In genomic region chr15:85671701-85672191, GRCm38 (mm10) we compare ENCODE assay signal across 8 mouse cellular contexts.
DNase-seq lines count a peak whose midpoint lies in the region; ATAC-seq and TF ChIP-seq lines count a peak whose summit lies in the region.

No protein-coding gene starts in this region.

- peak overlapping the region; percentile 39 for H3K27ac ChIP-seq in testis, adult 2 months (ENCODE audit: control insufficient read depth, insufficient read depth, low read depth, low read length)
- peak overlapping the region; percentile 73 to 93 for H3K27ac ChIP-seq in heart, embryonic 14.5 days (replicated peaks in 1 of 2; ENCODE audit: control insufficient read depth in 1 of 2, insufficient read depth in 1 of 2, low read depth in 2 of 2, low read length in 2 of 2)
- peak overlapping the region; percentile 99 for H3K27ac ChIP-seq in limb, embryonic 15.5 days
- H3K27ac ChIP-seq in neural tube, embryonic 15.5 days (replicated peaks) = peak overlapping the region; percentile 100

- H3K4me3 ChIP-seq in testis, adult 2 months (ENCODE audit: control insufficient read depth, low read depth, low read length) = peak overlapping the region; percentile 36
- peak overlapping the region; percentile 73 to 91 for H3K4me3 ChIP-seq in heart, embryonic 14.5 days (ENCODE audit: control insufficient read depth in 1 of 2, insufficient read depth in 1 of 2, low read depth in 1 of 2, low read length in 2 of 2)
- H3K4me3 ChIP-seq in limb, embryonic 15.5 days = peak overlapping the region; percentile 78
- peak overlapping the region; percentile 82 for H3K4me3 ChIP-seq in neural tube, embryonic 15.5 days (replicated peaks)

- no peak for ATAC-seq in CD4-positive, CD25-positive, alpha-beta regulatory T cell, adult 4 months
- no peak for ATAC-seq in heart, embryonic 14.5 days (ENCODE audit: insufficient number of reproducible peaks, insufficient read depth, low FRiP score, low read depth)
- no peak for ATAC-seq in limb, embryonic 15.5 days (ENCODE audit: insufficient number of reproducible peaks, low FRiP score, low TSS enrichment, low read depth)
- ATAC-seq in neural tube, embryonic 15.5 days (ENCODE audit: low FRiP score) = 0 out of 2 replicates have a peak, but pooled peaks have one; percentile 2

- peak; percentile 9 for DNase-seq in CD4-positive, CD25-positive, alpha-beta regulatory T cell, adult 2 months (ENCODE audit: low read depth, low spot score)
- DNase-seq in testis, postnatal 14 days (ENCODE audit: low spot score) = no peak
- no peak for DNase-seq in frontal cortex, postnatal 10 days (ENCODE audit: low spot score in 2 of 2)

- no peaks in the 10 kb centered on the region for H3K9me3 ChIP-seq in heart, embryonic 14.5 days (ENCODE audit: control insufficient read depth, low read length)
- no peaks in the 10 kb centered on the region for H3K9me3 ChIP-seq in limb, embryonic 15.5 days
- H3K9me3 ChIP-seq in neural tube, embryonic 15.5 days (replicated peaks) = no peaks in the 10 kb centered on the region

- H3K36me3 ChIP-seq in testis, adult 2 months (ENCODE audit: control insufficient read depth, insufficient read depth, low read length) = no peaks in the 10 kb centered on the region
- H3K36me3 ChIP-seq in heart, embryonic 14.5 days (ENCODE audit: control insufficient read depth, insufficient read depth, low read length) = peaks cover 17% of the 10 kb centered on the region; the same call in 1 of the 2 replicates
- peaks cover 11% of the 10 kb centered on the region; the same call in 1 of the 2 replicates for H3K36me3 ChIP-seq in limb, embryonic 15.5 days
- no peaks in the 10 kb centered on the region for H3K36me3 ChIP-seq in neural tube, embryonic 15.5 days

- peak overlapping the region; percentile 98 for H3K9ac ChIP-seq in heart, embryonic 14.5 days (ENCODE audit: low read length)
- H3K9ac ChIP-seq in limb, embryonic 15.5 days = peak overlapping the region; percentile 99
- H3K9ac ChIP-seq in neural tube, embryonic 15.5 days (replicated peaks) = peak overlapping the region; percentile 93

- peak overlapping the region; percentile 64 for H3K4me2 ChIP-seq in heart, embryonic 14.5 days (ENCODE audit: low read length)
- H3K4me2 ChIP-seq in limb, embryonic 15.5 days = peak overlapping the region; percentile 85
- H3K4me2 ChIP-seq in neural tube, embryonic 15.5 days = peak overlapping the region; percentile 87

- 1% methylated on average over 50 of the region's 50 CpGs for WGBS in heart, embryonic 14.5 days
- 1% methylated on average over 50 of the region's 50 CpGs for WGBS in limb, embryonic 15.5 days
- WGBS in neural tube, embryonic 15.5 days = under 1% methylated on average over 50 of the region's 50 CpGs

- no peak for TF ChIP-seq POLR2A in testis, adult 2 months (IDR thresholded peaks at IDR 0.05; ENCODE audit: control insufficient read depth, low read depth, low read length)

- peaks cover 9% of the 10 kb centered on the region for H3K4me1 ChIP-seq in testis, adult 2 months (ENCODE audit: control insufficient read depth, insufficient read depth, low read length)
- H3K4me1 ChIP-seq in heart, embryonic 14.5 days (ENCODE audit: control insufficient read depth in 2 of 2, insufficient read depth in 2 of 2, low read length in 2 of 2) = peaks cover 4 to 20% of the 10 kb centered on the region in 2 experiments; a peak in 3 of 4 replicates
- peaks cover 54% of the 10 kb centered on the region for H3K4me1 ChIP-seq in limb, embryonic 15.5 days
- peaks cover 59% of the 10 kb centered on the region for H3K4me1 ChIP-seq in neural tube, embryonic 15.5 days

- no peak for TF ChIP-seq CTCF in testis, adult 2 months (IDR thresholded peaks at IDR 0.05; ENCODE audit: control insufficient read depth, insufficient read depth, insufficient replicate concordance, low read depth, low read length)

- H3K27me3 ChIP-seq in testis, adult 2 months (ENCODE audit: control insufficient read depth, insufficient read depth, low read length) = no peaks in the 10 kb centered on the region
- H3K27me3 ChIP-seq in heart, embryonic 14.5 days (ENCODE audit: control insufficient read depth, insufficient read depth, low read length) = 0 out of 2 replicates have a peak, but pooled peaks cover under 1% of the 10 kb centered on the region
- H3K27me3 ChIP-seq in limb, embryonic 15.5 days = no peaks in the 10 kb centered on the region
- no peaks in the 10 kb centered on the region for H3K27me3 ChIP-seq in neural tube, embryonic 15.5 days (replicated peaks)

Comparison
In these comparisons a context has a peak if more than half of its experiments do, and no peak if none do; other contexts are left out.
1. H3K27ac ChIP-seq: peak in every context shown above with its lines; median percentile 100 in neural tube, embryonic 15.5 days; 99 in limb, embryonic 15.5 days; 83 in heart, embryonic 14.5 days; 39 in testis, adult 2 months.